ENCODE assay signal across 16 mouse cellular contexts in the genomic region with DNA sequence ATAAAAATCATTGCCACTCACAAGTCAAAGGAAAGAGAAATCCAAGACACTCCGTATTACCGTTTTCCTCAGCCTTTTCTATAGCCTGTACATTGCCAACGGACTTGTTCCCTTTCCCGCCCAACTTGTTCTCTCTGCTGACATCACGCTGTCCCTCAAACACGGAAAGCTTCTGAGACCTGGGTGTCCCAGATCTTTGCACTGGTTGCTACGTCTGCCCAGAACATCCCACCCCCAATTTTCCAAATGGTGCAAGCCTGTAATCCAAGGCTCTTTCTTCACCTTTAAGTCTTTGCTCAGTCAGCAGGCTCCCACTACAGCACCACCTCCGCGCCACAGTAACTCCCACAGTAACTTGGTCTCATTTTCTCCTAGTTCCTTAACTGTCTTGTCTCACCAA. TPM values are rescaled to one million over a fixed set of nuclear protein-coding genes. Genes with fewer than 3 reads are reported as not detected.
"Had no signal": no experiment of that assay in that cellular context is flagged by ENCODE, and none has a peak within 500 bp of the region (broad histone marks: within the 10 kb centered on the region; RNA-seq: fewer than 3 reads in every experiment).

No protein-coding gene starts in this region.

- H3K9ac ChIP-seq: liver, embryonic 15.5 days; lung, embryonic 15.5 days; midbrain, embryonic 12.5 days; neural tube, embryonic 13.5 days; stomach, embryonic 15.5 days had no signal

- H3K9me3 ChIP-seq: limb, embryonic 10.5 days; liver, embryonic 15.5 days; lung, embryonic 15.5 days; midbrain, embryonic 12.5 days; neural tube, embryonic 13.5 days; stomach, embryonic 15.5 days had no signal

- H3K27ac ChIP-seq: limb, embryonic 10.5 days; liver, embryonic 15.5 days; lung, embryonic 15.5 days; midbrain, embryonic 12.5 days; neural tube, embryonic 13.5 days; stomach, embryonic 15.5 days had no signal

- H3K36me3 ChIP-seq: limb, embryonic 10.5 days; liver, embryonic 15.5 days; lung, embryonic 15.5 days; midbrain, embryonic 12.5 days; stomach, embryonic 15.5 days had no signal

- ATAC-seq: inflammation-experienced regulatory T-cells, adult 6 months; intestine, postnatal 0 days; midbrain, embryonic 16.5 days had no signal

- H3K4me3 ChIP-seq: limb, embryonic 10.5 days; liver, embryonic 15.5 days; lung, embryonic 15.5 days; midbrain, embryonic 12.5 days; neural tube, embryonic 13.5 days; stomach, embryonic 15.5 days had no signal

- H3K4me2 ChIP-seq: liver, embryonic 11.5 days; liver, embryonic 15.5 days; lung, embryonic 15.5 days; midbrain, embryonic 12.5 days; neural tube, embryonic 13.5 days; stomach, embryonic 15.5 days had no signal

- DNase-seq: kidney, adult 8-10 months; kidney, postnatal 25 days; lung, postnatal 14 days; thymus, postnatal 36 days had no signal

RNA-seq across cellular contexts. Expression of a gene that starts 15.2 kb away (rescaled TPM):
- total RNA-seq: layer of hippocampus, postnatal 10 days; megakaryocyte-erythroid progenitor cell, adult 5-6 weeks had no signal
- polyA plus RNA-seq: inflammation-experienced regulatory T-cells, adult 6 months had no signal
